Mouse (Mus musculus): ENCODE results near the gene Sec31a.
"Not testable (repeated sequence)": the region's sequence is repeated elsewhere in the genome, so short reads cannot be mapped to it uniquely, and the experiment has no call there.

Gene Sec31a

GRCm38 (mm10) chr5:100415761-100416590, at the start of gene Sec31a:
Gene Sec31a (minus strand): TSS chr5:100416234.
- DNase-seq (ENCODE audit: low spot score in 2 of 2), result peak; percentile 97 to 98

GRCm38 (mm10) chr5:100462374-100462773, 46.3 kb upstream of the Sec31a start:
- DNase-seq (ENCODE audit: low spot score in 2 of 2), result no peak

GRCm38 (mm10) chr5:100461526-100461925, 45.5 kb upstream of the Sec31a start:
- no peak for DNase-seq (ENCODE audit: low spot score in 2 of 2)

GRCm38 (mm10) chr5:100459468-100459867, 43.4 kb upstream of the Sec31a start:
- no peak for DNase-seq (ENCODE audit: low spot score in 2 of 2)

- DNase-seq (ENCODE audit: low spot score in 2 of 2), result no peak
Measured at GRCm38 (mm10) chr5:100451871-100452270, 35.8 kb upstream of the Sec31a start.

GRCm38 (mm10) chr5:100438796-100439195, 22.8 kb upstream of the Sec31a start:
- DNase-seq (ENCODE audit: low spot score in 2 of 2), result no peak

- DNase-seq (ENCODE audit: low spot score in 2 of 2), result no peak
Measured at GRCm38 (mm10) chr5:100437917-100438316, 21.9 kb upstream of the Sec31a start.

GRCm38 (mm10) chr5:100437086-100437485, 21.1 kb upstream of the Sec31a start:
- DNase-seq (ENCODE audit: low spot score in 2 of 2), result no peak

- no peak for DNase-seq (ENCODE audit: low spot score in 2 of 2)
Measured at GRCm38 (mm10) chr5:100430966-100431365, 14.9 kb upstream of the Sec31a start.

GRCm38 (mm10) chr5:100430076-100430390, 14.0 kb upstream of the Sec31a start:
- DNase-seq (ENCODE audit: low spot score in 2 of 2), result no peak

GRCm38 (mm10) chr5:100429344-100430075, 13.5 kb upstream of the Sec31a start:
- peak; percentile 91 to 94 for DNase-seq (ENCODE audit: low spot score in 2 of 2)

- no peak for DNase-seq (ENCODE audit: low spot score in 2 of 2)
Measured at GRCm38 (mm10) chr5:100428734-100429343, 12.8 kb upstream of the Sec31a start.

- DNase-seq (ENCODE audit: low spot score in 2 of 2), result peak in 1 of 2 experiments; percentile 18
Measured at GRCm38 (mm10) chr5:100428031-100428733, 12.1 kb upstream of the Sec31a start.

GRCm38 (mm10) chr5:100427276-100427675, 11.2 kb upstream of the Sec31a start:
- no peak for DNase-seq (ENCODE audit: low spot score in 2 of 2)

- not testable (repeated sequence) for DNase-seq (ENCODE audit: low spot score in 2 of 2)
Measured at GRCm38 (mm10) chr5:100425823-100426222, 9.8 kb upstream of the Sec31a start.

GRCm38 (mm10) chr5:100424252-100424651, 8.2 kb upstream of the Sec31a start:
- no peak for DNase-seq (ENCODE audit: low spot score in 2 of 2)

- no peak for DNase-seq (ENCODE audit: low spot score in 2 of 2)
Measured at GRCm38 (mm10) chr5:100423626-100424025, 7.6 kb upstream of the Sec31a start.

GRCm38 (mm10) chr5:100418861-100419260, 2.8 kb upstream of the Sec31a start:
- DNase-seq (ENCODE audit: low spot score in 2 of 2), result no peak

- no peak for DNase-seq (ENCODE audit: low spot score in 2 of 2)
Measured at GRCm38 (mm10) chr5:100418077-100418476, 2.0 kb upstream of the Sec31a start.

- DNase-seq (ENCODE audit: low spot score in 2 of 2), result no peak
Measured at GRCm38 (mm10) chr5:100414474-100415196, 1.4 kb downstream of the Sec31a start.

GRCm38 (mm10) chr5:100412886-100413285, 3.1 kb downstream of the Sec31a start:
- DNase-seq (ENCODE audit: low spot score in 2 of 2), result no peak

Measured in right cerebral cortex, postnatal 36 days (tissue).